Mouse (Mus musculus): ENCODE results near the gene Icos. TPM values are rescaled to one million over a fixed set of nuclear protein-coding genes. Genes with fewer than 3 reads are reported as not detected.
A peak's percentile ranks its signal among the peaks of the same experiment; 100 is the strongest.

Icos gene
- polyA plus RNA-seq, 1 experiment = 0.08 TPM

- TF ChIP-seq POLR2A (IDR thresholded peaks at IDR 0.05; ENCODE audit: extremely low read depth, insufficient read depth, low read length) (no peak), CTCF (IDR thresholded peaks at IDR 0.05; ENCODE audit: extremely low read depth, insufficient read depth, low read length) (no peak)
- H3K27ac ChIP-seq (ENCODE audit: insufficient read depth, low read length) = no peak overlapping the region
- H3K4me3 ChIP-seq (ENCODE audit: insufficient read depth, low read length) = no peak overlapping the region
Observed at GRCm38 (mm10) chr1:60958287-60958686, 19.4 kb upstream of the Icos start.

GRCm38 (mm10) chr1:60959246-60959645 lies 18.5 kb upstream of the Icos start:
- H3K4me3 ChIP-seq (ENCODE audit: insufficient read depth, low read length) = no peak overlapping the region
- H3K27ac ChIP-seq (ENCODE audit: insufficient read depth, low read length) = no peak overlapping the region
- TF ChIP-seq CTCF (IDR thresholded peaks at IDR 0.05; ENCODE audit: extremely low read depth, insufficient read depth, low read length) (no peak), POLR2A (IDR thresholded peaks at IDR 0.05; ENCODE audit: extremely low read depth, insufficient read depth, low read length) (no peak)
- peaks cover 2% of the 10 kb centered on the region; the same call in 1 of the 2 replicates for H3K4me1 ChIP-seq (ENCODE audit: control insufficient read depth, insufficient read depth, low read length)

More at GRCm38 (mm10) chr1:60958287-60958686, 19.4 kb upstream of the Icos start:
- peaks cover 2% of the 10 kb centered on the region; the same call in 1 of the 2 replicates for H3K4me1 ChIP-seq (ENCODE audit: control insufficient read depth, insufficient read depth, low read length)

GRCm38 (mm10) chr1:60960451-60960850 lies 17.3 kb upstream of the Icos start:
- TF ChIP-seq CTCF (IDR thresholded peaks at IDR 0.05; ENCODE audit: extremely low read depth, insufficient read depth, low read length) (no peak), POLR2A (IDR thresholded peaks at IDR 0.05; ENCODE audit: extremely low read depth, insufficient read depth, low read length) (no peak)
- H3K4me1 ChIP-seq (ENCODE audit: control insufficient read depth, insufficient read depth, low read length) = no peaks in the 10 kb centered on the region
- no peak overlapping the region for H3K27ac ChIP-seq (ENCODE audit: insufficient read depth, low read length)
- H3K4me3 ChIP-seq (ENCODE audit: insufficient read depth, low read length) = no peak overlapping the region

- TF ChIP-seq POLR2A (IDR thresholded peaks at IDR 0.05; ENCODE audit: extremely low read depth, insufficient read depth, low read length) = no peak
- TF ChIP-seq CTCF (IDR thresholded peaks at IDR 0.05; ENCODE audit: extremely low read depth, insufficient read depth, low read length) = peak; percentile 81
- Histone ChIP-seq H3K4me1 (ENCODE audit: control insufficient read depth, insufficient read depth, low read length) (no peaks in the 10 kb centered on the region), H3K4me3 (ENCODE audit: insufficient read depth, low read length) (no peak overlapping the region), H3K27ac (ENCODE audit: insufficient read depth, low read length) (no peak overlapping the region)
Observed at GRCm38 (mm10) chr1:60961080-60961479, 16.6 kb upstream of the Icos start.

GRCm38 (mm10) chr1:60962095-60962494 lies 15.6 kb upstream of the Icos start:
- Histone ChIP-seq H3K4me1 (ENCODE audit: control insufficient read depth, insufficient read depth, low read length) (no peaks in the 10 kb centered on the region), H3K27ac (ENCODE audit: insufficient read depth, low read length) (no peak overlapping the region), H3K4me3 (ENCODE audit: insufficient read depth, low read length) (no peak overlapping the region)
- TF ChIP-seq CTCF (IDR thresholded peaks at IDR 0.05; ENCODE audit: extremely low read depth, insufficient read depth, low read length) (no peak), POLR2A (IDR thresholded peaks at IDR 0.05; ENCODE audit: extremely low read depth, insufficient read depth, low read length) (no peak)

- no peaks in the 10 kb centered on the region; the same call in 1 of the 2 replicates for H3K4me1 ChIP-seq (ENCODE audit: control insufficient read depth, insufficient read depth, low read length)
- H3K27ac ChIP-seq (ENCODE audit: insufficient read depth, low read length) = no peak overlapping the region
- TF ChIP-seq POLR2A (IDR thresholded peaks at IDR 0.05; ENCODE audit: extremely low read depth, insufficient read depth, low read length) (no peak), CTCF (IDR thresholded peaks at IDR 0.05; ENCODE audit: extremely low read depth, insufficient read depth, low read length) (no peak)
- H3K4me3 ChIP-seq (ENCODE audit: insufficient read depth, low read length) = no peak overlapping the region
Observed at GRCm38 (mm10) chr1:60967521-60967920, 10.2 kb upstream of the Icos start.

- H3K4me1 ChIP-seq (ENCODE audit: control insufficient read depth, insufficient read depth, low read length) = no peaks in the 10 kb centered on the region; the same call in 1 of the 2 replicates
- TF ChIP-seq POLR2A (IDR thresholded peaks at IDR 0.05; ENCODE audit: extremely low read depth, insufficient read depth, low read length) (no peak), CTCF (IDR thresholded peaks at IDR 0.05; ENCODE audit: extremely low read depth, insufficient read depth, low read length) (no peak)
- H3K4me3 ChIP-seq (ENCODE audit: insufficient read depth, low read length) = no peak overlapping the region
- no peak overlapping the region for H3K27ac ChIP-seq (ENCODE audit: insufficient read depth, low read length)
Observed at GRCm38 (mm10) chr1:60970846-60971245, 6.9 kb upstream of the Icos start.

- Histone ChIP-seq H3K4me1 (ENCODE audit: control insufficient read depth, insufficient read depth, low read length) (no peaks in the 10 kb centered on the region; the same call in 1 of the 2 replicates), H3K4me3 (ENCODE audit: insufficient read depth, low read length) (no peak overlapping the region), H3K27ac (ENCODE audit: insufficient read depth, low read length) (no peak overlapping the region)
- TF ChIP-seq CTCF (IDR thresholded peaks at IDR 0.05; ENCODE audit: extremely low read depth, insufficient read depth, low read length) (no peak), POLR2A (IDR thresholded peaks at IDR 0.05; ENCODE audit: extremely low read depth, insufficient read depth, low read length) (no peak)
Observed at GRCm38 (mm10) chr1:60974221-60974620, 3.5 kb upstream of the Icos start.

- no peak overlapping the region for H3K4me3 ChIP-seq (ENCODE audit: insufficient read depth, low read length)
- no peak overlapping the region for H3K27ac ChIP-seq (ENCODE audit: insufficient read depth, low read length)
- no peak for TF ChIP-seq CTCF (IDR thresholded peaks at IDR 0.05; ENCODE audit: extremely low read depth, insufficient read depth, low read length)
- no peak for TF ChIP-seq POLR2A (IDR thresholded peaks at IDR 0.05; ENCODE audit: extremely low read depth, insufficient read depth, low read length)
Observed at GRCm38 (mm10) chr1:60975646-60976294, 2.0 kb upstream of the Icos start.

GRCm38 (mm10) chr1:60979126-60979842 lies 1.6 kb downstream of the Icos start:
- TF ChIP-seq CTCF (IDR thresholded peaks at IDR 0.05; ENCODE audit: extremely low read depth, insufficient read depth, low read length) = no peak
- no peak for TF ChIP-seq POLR2A (IDR thresholded peaks at IDR 0.05; ENCODE audit: extremely low read depth, insufficient read depth, low read length)
- no peak overlapping the region for H3K4me3 ChIP-seq (ENCODE audit: insufficient read depth, low read length)

More at GRCm38 (mm10) chr1:60975646-60976294, 2.0 kb upstream of the Icos start:
- H3K4me1 ChIP-seq (ENCODE audit: control insufficient read depth, insufficient read depth, low read length) = no peaks in the 10 kb centered on the region; the same call in 1 of the 2 replicates

More at GRCm38 (mm10) chr1:60979126-60979842, 1.6 kb downstream of the Icos start:
- Histone ChIP-seq H3K27ac (ENCODE audit: insufficient read depth, low read length) (no peak overlapping the region), H3K4me1 (ENCODE audit: control insufficient read depth, insufficient read depth, low read length) (no peaks in the 10 kb centered on the region)
